ENCODE assay signal across 9 mouse cellular contexts in genomic region chr2:16356921-16357837, GRCm38 (mm10). TPM values are rescaled to one million over a fixed set of nuclear protein-coding genes. Genes with fewer than 3 reads are reported as not detected.
DNase-seq lines count a peak whose midpoint lies in the region; ATAC-seq and TF ChIP-seq lines count a peak whose summit lies in the region.
"Had no signal": no experiment of that assay in that cellular context is flagged by ENCODE, and none has a peak within 500 bp of the region (broad histone marks: within the 10 kb centered on the region; RNA-seq: fewer than 3 reads in every experiment).

No protein-coding gene starts in this region.

- H3K4me3 ChIP-seq in heart, embryonic 10.5 days: peak overlapping the region; percentile 67
- H3K4me3 ChIP-seq in forebrain, embryonic 11.5 days (ENCODE audit: low read depth, low read length): peak overlapping the region; percentile 63
- peak overlapping the region; percentile 80 for H3K4me3 ChIP-seq in hindbrain, postnatal 0 days (ENCODE audit: low read length)
- peak overlapping the region; percentile 54 for H3K4me3 ChIP-seq in liver, embryonic 13.5 days (replicated peaks)
- peak overlapping the region; percentile 73 for H3K4me3 ChIP-seq in neural tube, embryonic 15.5 days (replicated peaks)

- ATAC-seq in forebrain, embryonic 11.5 days (replicated peaks; ENCODE audit: low FRiP score): peak; percentile 1; the same call in 1 of the 2 replicates
- ATAC-seq in hindbrain, postnatal 0 days: no peak
- no peak for ATAC-seq in liver, embryonic 13.5 days (ENCODE audit: low read depth)
- no peak for ATAC-seq in neural tube, embryonic 15.5 days (ENCODE audit: low FRiP score)

- no peak for DNase-seq in heart, embryonic 10.5 days (ENCODE audit: low spot score)
- DNase-seq in heart, postnatal 25 days (ENCODE audit: low spot score): no peak
- peak; percentile 57 for DNase-seq in brain, adult 2 months (ENCODE audit: low read depth, low spot score)
- DNase-seq in forebrain, embryonic 11.5 days (ENCODE audit: low spot score): peak; percentile 67
- DNase-seq in hindbrain, postnatal 0 days (ENCODE audit: low spot score): peak; percentile 30
- no peak for DNase-seq in liver, embryonic 13.5 days
- no peak for DNase-seq in spleen, postnatal 36 days (ENCODE audit: low spot score in 2 of 2)

- no peaks in the 10 kb centered on the region for H3K9me3 ChIP-seq in heart, embryonic 10.5 days
- no peaks in the 10 kb centered on the region for H3K9me3 ChIP-seq in forebrain, embryonic 11.5 days (ENCODE audit: control insufficient read depth, low read length)
- no peaks in the 10 kb centered on the region for H3K9me3 ChIP-seq in hindbrain, postnatal 0 days (ENCODE audit: low read length)
- no peaks in the 10 kb centered on the region for H3K9me3 ChIP-seq in liver, embryonic 13.5 days (replicated peaks)
- H3K9me3 ChIP-seq in neural tube, embryonic 15.5 days (replicated peaks): no peaks in the 10 kb centered on the region

- H3K27me3 ChIP-seq in heart, embryonic 10.5 days (ENCODE audit: insufficient read depth, poor library complexity, severe bottlenecking): peaks cover 6% of the 10 kb centered on the region; the same call in 1 of the 2 replicates
- no peaks in the 10 kb centered on the region for H3K27me3 ChIP-seq in forebrain, embryonic 11.5 days (ENCODE audit: control insufficient read depth, insufficient read depth, low read length)
- no peaks in the 10 kb centered on the region for H3K27me3 ChIP-seq in hindbrain, postnatal 0 days (ENCODE audit: insufficient read depth, low read length)
- peaks cover 26% of the 10 kb centered on the region for H3K27me3 ChIP-seq in liver, embryonic 13.5 days
- no peaks in the 10 kb centered on the region for H3K27me3 ChIP-seq in neural tube, embryonic 15.5 days (replicated peaks)

- H3K27ac ChIP-seq in heart, embryonic 10.5 days: peak overlapping the region; percentile 87
- no peak overlapping the region for H3K27ac ChIP-seq in forebrain, embryonic 11.5 days (ENCODE audit: low read depth, low read length)
- H3K27ac ChIP-seq in hindbrain, postnatal 0 days: peak overlapping the region; percentile 91; the same call in 1 of the 2 replicates
- no peak overlapping the region for H3K27ac ChIP-seq in liver, embryonic 13.5 days
- peak overlapping the region; percentile 91 for H3K27ac ChIP-seq in neural tube, embryonic 15.5 days (replicated peaks)

- H3K36me3 ChIP-seq in heart, embryonic 10.5 days: no peaks in the 10 kb centered on the region
- no peaks in the 10 kb centered on the region for H3K36me3 ChIP-seq in forebrain, embryonic 11.5 days (ENCODE audit: control insufficient read depth, insufficient read depth, low read length)
- no peaks in the 10 kb centered on the region for H3K36me3 ChIP-seq in hindbrain, postnatal 0 days (ENCODE audit: insufficient read depth, low read length)
- no peaks in the 10 kb centered on the region for H3K36me3 ChIP-seq in liver, embryonic 13.5 days
- no peaks in the 10 kb centered on the region for H3K36me3 ChIP-seq in neural tube, embryonic 15.5 days

- H3K4me2 ChIP-seq in forebrain, embryonic 11.5 days (ENCODE audit: low read depth, low read length, severe bottlenecking): peak overlapping the region; percentile 75
- H3K4me2 ChIP-seq in hindbrain, postnatal 0 days (ENCODE audit: low read depth, low read length): peak overlapping the region; percentile 78
- peak overlapping the region; percentile 68 for H3K4me2 ChIP-seq in liver, embryonic 13.5 days
- H3K4me2 ChIP-seq in neural tube, embryonic 15.5 days: peak overlapping the region; percentile 78

- peak overlapping the region; percentile 61 for H3K9ac ChIP-seq in forebrain, embryonic 11.5 days (ENCODE audit: low read length)
- H3K9ac ChIP-seq in hindbrain, postnatal 0 days (replicated peaks; ENCODE audit: low read length): peak overlapping the region; percentile 71
- no peak overlapping the region; the same call in 1 of the 2 replicates for H3K9ac ChIP-seq in liver, embryonic 13.5 days
- H3K9ac ChIP-seq in neural tube, embryonic 15.5 days (replicated peaks): peak overlapping the region; percentile 78

- 0 out of 2 replicates have a peak, but pooled peaks cover 7% of the 10 kb centered on the region for H3K4me1 ChIP-seq in heart, embryonic 10.5 days
- no peaks in the 10 kb centered on the region for H3K4me1 ChIP-seq in forebrain, embryonic 11.5 days (replicated peaks; ENCODE audit: control insufficient read depth, insufficient read depth, low read length)
- no peaks in the 10 kb centered on the region for H3K4me1 ChIP-seq in hindbrain, postnatal 0 days (ENCODE audit: insufficient read depth, low read length)
- H3K4me1 ChIP-seq in liver, embryonic 13.5 days (replicated peaks): no peaks in the 10 kb centered on the region
- H3K4me1 ChIP-seq in neural tube, embryonic 15.5 days: peaks cover 18% of the 10 kb centered on the region

- TF ChIP-seq CTCF in hindbrain, postnatal 0 days (IDR thresholded peaks at IDR 0.05; ENCODE audit: low read depth): peak; percentile 32

- 2% methylated on average over 33 of the region's 33 CpGs for WGBS in heart, embryonic 10.5 days
- 2% methylated on average over 33 of the region's 33 CpGs for WGBS in forebrain, embryonic 11.5 days
- WGBS in hindbrain, postnatal 0 days: 3% methylated on average over 33 of the region's 33 CpGs
- 6% methylated on average over 33 of the region's 33 CpGs for WGBS in liver, embryonic 13.5 days (ENCODE audit: insufficient replicate concordance)
- 3% methylated on average over 33 of the region's 33 CpGs for WGBS in neural tube, embryonic 15.5 days

- intact Hi-C loops in heart, postnatal 25 days (cut with DNase I): loop anchor here (5.0 to 10.0 kb wide), 5 partner anchors 378 to 970 kb away; no protein-coding TSS in a partner anchor

RNA-seq across cellular contexts. Expression of gene Plxdc2, which starts 1.1 kb away (rescaled TPM):
- 16.8 and 20.4 TPM in 2 replicates for polyA plus RNA-seq in heart, embryonic 10.5 days (2016; fragmentation: Nextera tagmentation; extraction: Ambion mirVana)
- total RNA-seq in heart, postnatal 25 days (2021): 10 to 100 TPM; 17.0 to 20.7 TPM
- 15.5 and 16.5 TPM in 2 replicates for polyA plus RNA-seq in forebrain, embryonic 11.5 days (2014; fragmentation: Nextera tagmentation; extraction: Ambion mirVana)
- 29.0 and 33.2 TPM in 2 replicates for total RNA-seq in hindbrain, postnatal 0 days (2014; rRNA removed)
- 30.9 and 33.2 TPM in 2 replicates for polyA plus RNA-seq in hindbrain, postnatal 0 days (2015; fragmentation: Nextera tagmentation; extraction: Ambion mirVana)
- polyA plus RNA-seq in liver, embryonic 13.5 days (2015; fragmentation: Nextera tagmentation; extraction: Ambion mirVana): 1.6 and 2.4 TPM in 2 replicates
- polyA plus RNA-seq in neural tube, embryonic 15.5 days (2015; fragmentation: Nextera tagmentation; extraction: Ambion mirVana): 29.3 and 33.2 TPM in 2 replicates
- total RNA-seq: MEL had no signal

Comparison
In these comparisons a context has a peak if more than half of its experiments do, and no peak if none do; other contexts are left out.
1. DNase-seq: peak in brain, adult 2 months (single experiment), forebrain, embryonic 11.5 days (single experiment) and hindbrain, postnatal 0 days (single experiment); none in heart, embryonic 10.5 days (single experiment), heart, postnatal 25 days (single experiment), liver, embryonic 13.5 days (single experiment) and spleen, postnatal 36 days (0 of 2).
2. H3K27ac ChIP-seq: peak in heart, embryonic 10.5 days (single experiment), hindbrain, postnatal 0 days (single experiment) and neural tube, embryonic 15.5 days (single experiment); none in forebrain, embryonic 11.5 days (single experiment) and liver, embryonic 13.5 days (single experiment).
3. Peak in every context shown above with its lines, with median percentiles within 50 percentile points of each other: H3K4me3 ChIP-seq and H3K4me2 ChIP-seq.